Mouse (Mus musculus): ENCODE data around the gene Dlk2. TPM values are rescaled to one million over a fixed set of nuclear protein-coding genes. Genes with fewer than 3 reads are reported as not detected.

Dlk2 gene
- polyA plus RNA-seq, 1 experiment from 2014 or later: 13.7 TPM

GRCm38 (mm10) chr17:46268026-46268720 lies 29.0 kb upstream of the Dlk2 start:
- Histone ChIP-seq H3K27me3 (ENCODE audit: control insufficient read depth, insufficient read depth, low read length) (no peaks in the 10 kb centered on the region), H3K9ac (replicated peaks; ENCODE audit: low read length) (no peak overlapping the region), H3K4me1 (ENCODE audit: control insufficient read depth, insufficient read depth, low read length) (no peaks in the 10 kb centered on the region), H3K36me3 (ENCODE audit: control insufficient read depth, insufficient read depth, low read length) (peaks cover 40% of the 10 kb centered on the region), H3K4me2 (ENCODE audit: low read length) (no peak overlapping the region), H3K27ac (replicated peaks; ENCODE audit: low read depth, low read length) (no peak overlapping the region), H3K9me3 (ENCODE audit: control insufficient read depth, low read length) (no peaks in the 10 kb centered on the region), H3K4me3 (replicated peaks; ENCODE audit: low read depth, low read length) (no peak overlapping the region)
- 88% methylated on average over 10 of the region's 10 CpGs for WGBS
- DNase-seq (no peak), ATAC-seq (ENCODE audit: low FRiP score, low TSS enrichment) (no peak)

DNA sequence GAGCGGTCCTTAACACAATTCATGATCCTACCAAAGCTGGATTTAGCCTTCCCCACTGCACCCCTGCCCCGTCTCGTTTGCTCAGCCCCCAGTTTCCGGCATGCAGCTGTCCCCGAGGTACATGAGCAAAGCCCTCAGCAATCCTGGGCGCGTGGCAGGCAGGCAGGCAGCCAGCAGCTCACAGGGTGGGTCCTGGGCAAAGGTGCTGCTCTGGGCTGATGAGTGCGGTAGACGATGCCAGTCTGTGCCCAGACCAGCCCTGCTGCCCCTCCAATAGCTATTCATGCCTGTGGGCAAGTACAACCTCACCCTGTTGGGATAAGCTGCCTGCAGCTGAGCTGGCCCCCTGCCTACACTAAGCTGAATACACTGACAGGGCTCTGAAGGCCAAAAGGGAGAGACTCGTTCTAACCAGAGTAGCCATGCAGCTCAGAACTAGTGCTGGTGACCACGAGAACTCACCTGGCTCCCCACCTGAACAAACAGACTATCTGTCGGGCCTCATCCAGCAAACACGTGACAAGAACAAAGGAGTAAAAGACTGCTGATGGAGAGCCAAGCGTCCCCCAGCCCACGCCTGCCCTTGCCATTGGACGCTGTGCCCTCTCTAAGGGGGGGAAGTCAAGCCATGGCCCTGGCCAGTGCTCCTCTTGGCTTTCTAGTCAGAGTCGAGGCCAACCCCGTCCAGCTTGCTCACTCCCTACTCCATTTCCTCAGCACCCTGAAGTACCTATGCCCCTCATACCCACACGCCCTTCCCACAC lies 27.3 kb upstream of the Dlk2 start:
- H3K27ac ChIP-seq (replicated peaks; ENCODE audit: low read depth, low read length): no peak overlapping the region
- no peak overlapping the region for H3K4me3 ChIP-seq (replicated peaks; ENCODE audit: low read depth, low read length)
- H3K9me3 ChIP-seq (ENCODE audit: control insufficient read depth, low read length): no peaks in the 10 kb centered on the region
- no peaks in the 10 kb centered on the region for H3K4me1 ChIP-seq (ENCODE audit: control insufficient read depth, insufficient read depth, low read length)
- H3K27me3 ChIP-seq (ENCODE audit: control insufficient read depth, insufficient read depth, low read length): no peaks in the 10 kb centered on the region
- peaks cover 34% of the 10 kb centered on the region for H3K36me3 ChIP-seq (ENCODE audit: control insufficient read depth, insufficient read depth, low read length)
- H3K4me2 ChIP-seq (ENCODE audit: low read length): no peak overlapping the region
- DNase-seq (no peak), ATAC-seq (ENCODE audit: low FRiP score, low TSS enrichment) (no peak)
- 88% methylated on average over 19 of the region's 19 CpGs for WGBS
- H3K9ac ChIP-seq (replicated peaks; ENCODE audit: low read length): no peak overlapping the region

DNA sequence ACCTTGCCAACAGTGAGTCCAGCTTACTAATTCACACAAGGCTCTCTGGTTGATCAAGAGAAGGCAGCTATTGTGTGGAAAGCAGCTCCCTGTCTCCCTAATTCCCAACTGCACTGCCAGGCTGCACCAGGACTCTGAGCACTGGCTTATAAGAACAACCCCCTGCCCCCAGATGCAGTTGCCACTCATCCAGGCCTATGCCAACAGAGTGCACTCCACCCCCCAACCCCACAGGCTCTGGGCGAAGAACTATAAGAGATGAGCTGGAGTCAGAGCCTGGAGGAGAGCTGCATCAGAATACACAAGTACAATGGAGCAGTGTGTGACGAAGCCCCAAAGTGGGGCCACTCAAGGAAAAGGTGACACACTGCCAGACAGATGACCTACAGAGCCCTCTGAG lies 25.2 kb upstream of the Dlk2 start:
- no peak overlapping the region for H3K27ac ChIP-seq (replicated peaks; ENCODE audit: low read depth, low read length)
- H3K9me3 ChIP-seq (ENCODE audit: control insufficient read depth, low read length): no peaks in the 10 kb centered on the region
- peaks cover 32% of the 10 kb centered on the region for H3K36me3 ChIP-seq (ENCODE audit: control insufficient read depth, insufficient read depth, low read length)
- no peaks in the 10 kb centered on the region for H3K4me1 ChIP-seq (ENCODE audit: control insufficient read depth, insufficient read depth, low read length)
- 93% methylated on average over 2 of the region's 2 CpGs for WGBS
- H3K27me3 ChIP-seq (ENCODE audit: control insufficient read depth, insufficient read depth, low read length): no peaks in the 10 kb centered on the region
- ATAC-seq (ENCODE audit: low FRiP score, low TSS enrichment) (no peak), DNase-seq (no peak)
- no peak overlapping the region for H3K4me3 ChIP-seq (replicated peaks; ENCODE audit: low read depth, low read length)
- H3K9ac ChIP-seq (replicated peaks; ENCODE audit: low read length): no peak overlapping the region
- H3K4me2 ChIP-seq (ENCODE audit: low read length): no peak overlapping the region

- 93% methylated on average over 5 of the region's 5 CpGs for WGBS
- Histone ChIP-seq H3K36me3 (ENCODE audit: control insufficient read depth, insufficient read depth, low read length) (peaks cover 32% of the 10 kb centered on the region), H3K4me3 (replicated peaks; ENCODE audit: low read depth, low read length) (no peak overlapping the region), H3K9ac (replicated peaks; ENCODE audit: low read length) (no peak overlapping the region), H3K4me2 (ENCODE audit: low read length) (no peak overlapping the region), H3K27ac (replicated peaks; ENCODE audit: low read depth, low read length) (no peak overlapping the region), H3K4me1 (ENCODE audit: control insufficient read depth, insufficient read depth, low read length) (no peaks in the 10 kb centered on the region), H3K9me3 (ENCODE audit: control insufficient read depth, low read length) (no peaks in the 10 kb centered on the region), H3K27me3 (ENCODE audit: control insufficient read depth, insufficient read depth, low read length) (no peaks in the 10 kb centered on the region)
- no peak for ATAC-seq (ENCODE audit: low FRiP score, low TSS enrichment)
- DNase-seq: no peak
Measured at GRCm38 (mm10) chr17:46272675-46273074, 24.5 kb upstream of the Dlk2 start.

GRCm38 (mm10) chr17:46273803-46274236 lies 23.4 kb upstream of the Dlk2 start:
- Histone ChIP-seq H3K4me2 (ENCODE audit: low read length) (no peak overlapping the region), H3K9me3 (ENCODE audit: control insufficient read depth, low read length) (no peaks in the 10 kb centered on the region), H3K9ac (replicated peaks; ENCODE audit: low read length) (no peak overlapping the region), H3K4me3 (replicated peaks; ENCODE audit: low read depth, low read length) (no peak overlapping the region), H3K27me3 (ENCODE audit: control insufficient read depth, insufficient read depth, low read length) (no peaks in the 10 kb centered on the region), H3K4me1 (ENCODE audit: control insufficient read depth, insufficient read depth, low read length) (no peaks in the 10 kb centered on the region), H3K27ac (replicated peaks; ENCODE audit: low read depth, low read length) (no peak overlapping the region), H3K36me3 (ENCODE audit: control insufficient read depth, insufficient read depth, low read length) (peaks cover 32% of the 10 kb centered on the region)
- ATAC-seq (ENCODE audit: low FRiP score, low TSS enrichment): no peak
- 80% methylated on average over 1 of the region's 1 CpGs for WGBS
- no peak for DNase-seq

DNA sequence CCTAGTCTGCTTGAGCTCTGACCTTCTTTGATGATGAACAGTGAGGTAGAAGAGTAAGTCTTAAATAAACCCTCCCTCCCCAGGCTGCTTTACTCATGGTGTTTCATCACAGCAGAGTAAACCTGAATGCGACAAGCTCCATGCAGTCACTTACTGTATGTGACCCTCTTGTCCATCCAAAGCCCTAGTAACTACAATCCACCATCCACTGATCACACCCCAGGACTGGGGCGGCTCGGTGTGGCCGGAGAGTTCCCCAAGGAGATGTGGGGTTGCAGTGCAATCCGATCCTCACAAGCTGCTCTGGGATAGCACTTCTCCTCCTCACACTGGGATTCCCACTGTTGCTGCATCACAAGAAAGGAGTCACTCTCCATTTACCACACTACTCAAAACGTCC lies 22.8 kb upstream of the Dlk2 start:
- Histone ChIP-seq H3K4me1 (ENCODE audit: control insufficient read depth, insufficient read depth, low read length) (no peaks in the 10 kb centered on the region), H3K4me2 (ENCODE audit: low read length) (no peak overlapping the region), H3K27ac (replicated peaks; ENCODE audit: low read depth, low read length) (no peak overlapping the region), H3K36me3 (ENCODE audit: control insufficient read depth, insufficient read depth, low read length) (peaks cover 36% of the 10 kb centered on the region), H3K27me3 (ENCODE audit: control insufficient read depth, insufficient read depth, low read length) (no peaks in the 10 kb centered on the region), H3K9me3 (ENCODE audit: control insufficient read depth, low read length) (no peaks in the 10 kb centered on the region), H3K4me3 (replicated peaks; ENCODE audit: low read depth, low read length) (no peak overlapping the region), H3K9ac (replicated peaks; ENCODE audit: low read length) (no peak overlapping the region)
- WGBS: 83% methylated on average over 6 of the region's 6 CpGs
- DNase-seq (no peak), ATAC-seq (ENCODE audit: low FRiP score, low TSS enrichment) (no peak)

GRCm38 (mm10) chr17:46275034-46275433 lies 22.2 kb upstream of the Dlk2 start:
- Histone ChIP-seq H3K27ac (replicated peaks; ENCODE audit: low read depth, low read length) (no peak overlapping the region), H3K9me3 (ENCODE audit: control insufficient read depth, low read length) (no peaks in the 10 kb centered on the region), H3K4me2 (ENCODE audit: low read length) (no peak overlapping the region), H3K27me3 (ENCODE audit: control insufficient read depth, insufficient read depth, low read length) (no peaks in the 10 kb centered on the region), H3K4me3 (replicated peaks; ENCODE audit: low read depth, low read length) (no peak overlapping the region), H3K36me3 (ENCODE audit: control insufficient read depth, insufficient read depth, low read length) (peaks cover 33% of the 10 kb centered on the region), H3K4me1 (ENCODE audit: control insufficient read depth, insufficient read depth, low read length) (no peaks in the 10 kb centered on the region), H3K9ac (replicated peaks; ENCODE audit: low read length) (0 out of 2 replicates have a peak overlapping the region, but pooled peaks have one; percentile 20)
- 91% methylated on average over 6 of the region's 6 CpGs for WGBS
- ATAC-seq (ENCODE audit: low FRiP score, low TSS enrichment) (no peak), DNase-seq (no peak)

- ATAC-seq (ENCODE audit: low FRiP score, low TSS enrichment) (no peak), DNase-seq (no peak)
- peaks cover 29% of the 10 kb centered on the region for H3K36me3 ChIP-seq (ENCODE audit: control insufficient read depth, insufficient read depth, low read length)
- H3K4me1 ChIP-seq (ENCODE audit: control insufficient read depth, insufficient read depth, low read length): no peaks in the 10 kb centered on the region
- no peak overlapping the region for H3K4me3 ChIP-seq (replicated peaks; ENCODE audit: low read depth, low read length)
- no peaks in the 10 kb centered on the region for H3K27me3 ChIP-seq (ENCODE audit: control insufficient read depth, insufficient read depth, low read length)
- 96% methylated on average over 10 of the region's 10 CpGs for WGBS
- H3K9ac ChIP-seq (replicated peaks; ENCODE audit: low read length): no peak overlapping the region
- no peak overlapping the region for H3K27ac ChIP-seq (replicated peaks; ENCODE audit: low read depth, low read length)
- no peaks in the 10 kb centered on the region for H3K9me3 ChIP-seq (ENCODE audit: control insufficient read depth, low read length)
- H3K4me2 ChIP-seq (ENCODE audit: low read length): no peak overlapping the region
Measured at GRCm38 (mm10) chr17:46275506-46275905, 21.7 kb upstream of the Dlk2 start.

GRCm38 (mm10) chr17:46277586-46277985 lies 19.6 kb upstream of the Dlk2 start:
- peaks cover 4% of the 10 kb centered on the region; the same call in 1 of the 2 replicates for H3K4me1 ChIP-seq (ENCODE audit: control insufficient read depth, insufficient read depth, low read length)
- no peak overlapping the region for H3K4me3 ChIP-seq (replicated peaks; ENCODE audit: low read depth, low read length)
- no peaks in the 10 kb centered on the region for H3K27me3 ChIP-seq (ENCODE audit: control insufficient read depth, insufficient read depth, low read length)
- H3K9me3 ChIP-seq (ENCODE audit: control insufficient read depth, low read length): no peaks in the 10 kb centered on the region
- ATAC-seq (ENCODE audit: low FRiP score, low TSS enrichment) (no peak), DNase-seq (no peak)
- 93% methylated on average over 4 of the region's 4 CpGs for WGBS
- H3K36me3 ChIP-seq (ENCODE audit: control insufficient read depth, insufficient read depth, low read length): peaks cover 11% of the 10 kb centered on the region; the same call in 1 of the 2 replicates
- H3K4me2 ChIP-seq (ENCODE audit: low read length): no peak overlapping the region
- H3K9ac ChIP-seq (replicated peaks; ENCODE audit: low read length): no peak overlapping the region
- H3K27ac ChIP-seq (replicated peaks; ENCODE audit: low read depth, low read length): no peak overlapping the region

Measured in midbrain, embryonic 14.5 days (tissue).